Mouse (Mus musculus) CH12.LX (cell line): ENCODE results near the gene Ralgps2. TPM values are rescaled to one million over a fixed set of nuclear protein-coding genes. Genes with fewer than 3 reads are reported as not detected.

Experiments used
- DNase-seq: peaks from one replicate; pipeline ENCODE4 v3.0.0-alpha.2; 2013; ENCODE audit errors: extremely low read depth
- H3K27ac ChIP-seq: 2 replicates; pipeline ENCODE4 v1.5.1; 2012; ENCODE audit warnings: low read depth, mild to moderate bottlenecking, control low read depth, moderate library complexity; ENCODE audit not compliant: insufficient read depth
- H3K27me3 ChIP-seq: replicated peaks from 2 replicates; pipeline ENCODE3; 2012; ENCODE audit warnings: inconsistent platforms
- H3K36me3 ChIP-seq, 2 experiments: replicated peaks in 1 of 2; 2 replicates each; pipeline versions ENCODE3 to v1.6.1; 2012; ENCODE audit warnings: inconsistent platforms in 1 of 2, low read length in 1 of 2, mild to moderate bottlenecking in 1 of 2, mixed read lengths in 1 of 2, moderate library complexity in 1 of 2; ENCODE audit not compliant: control insufficient read depth in 1 of 2, insufficient read depth in 1 of 2
- H3K4me1 ChIP-seq, 2 experiments: 2 replicates each; pipeline ENCODE4 v1.6.1; 2012; ENCODE audit warnings: inconsistent platforms in 1 of 2, moderate library complexity in 1 of 2; ENCODE audit not compliant: insufficient read depth in 2 of 2, control insufficient read depth in 1 of 2
- H3K4me2 ChIP-seq: 2 replicates; pipeline ENCODE4 v1.6.1; 2012; ENCODE audit warnings: low read depth, mild to moderate bottlenecking, control low read depth; ENCODE audit not compliant: poor library complexity, insufficient read depth, severe bottlenecking
- H3K4me3 ChIP-seq, 3 experiments: fragments of 150-350 bp in 1 of 3; sonication (generic) in 1 of 3; replicated peaks in 1 of 3; 2 replicates each; pipeline versions ENCODE3 to v1.5.1; 2011 to 2012; ENCODE audit warnings: low read depth in 2 of 3, low read length in 2 of 3, mild to moderate bottlenecking in 2 of 3, moderate library complexity in 2 of 3, control low read depth in 1 of 3, improper control_type of control experiment in 1 of 3, inconsistent platforms in 1 of 3, mixed read lengths in 1 of 3; ENCODE audit not compliant: poor library complexity in 1 of 3
- H3K79me2 ChIP-seq: replicated peaks from 2 replicates; pipeline ENCODE4 v1.6.1; 2012; ENCODE audit warnings: mild to moderate bottlenecking, moderate library complexity; ENCODE audit not compliant: control insufficient read depth, poor library complexity, insufficient read depth, severe bottlenecking; ENCODE audit errors: extremely low read depth
- H3K9ac ChIP-seq: 2 replicates; pipeline ENCODE4 v1.6.1; 2012; ENCODE audit warnings: low read depth, mild to moderate bottlenecking, control low read depth, moderate library complexity; ENCODE audit not compliant: insufficient read depth
- H3K9me3 ChIP-seq: replicated peaks from 2 replicates; pipeline ENCODE3; 2012; ENCODE audit warnings: low read length, inconsistent platforms, mixed read lengths
- CTCF ChIP-seq, 2 experiments: IDR thresholded peaks in 1 of 2; conservative IDR thresholded peaks in 1 of 2; 2 replicates each; pipeline ENCODE4 v1.5.1; 2011 to 2012; ENCODE audit warnings: low read depth in 2 of 2, low read length in 2 of 2, improper control_type of control experiment in 1 of 2, inconsistent platforms in 1 of 2, mild to moderate bottlenecking in 1 of 2, moderate library complexity in 1 of 2
- EP300 ChIP-seq: IDR thresholded peaks from 2 replicates; pipeline ENCODE4 v1.6.1; 2011; ENCODE audit warnings: low read length, improper control_type of control experiment
- ETS1 ChIP-seq: conservative IDR thresholded peaks from 2 replicates; pipeline ENCODE4 v1.6.1; 2012; ENCODE audit warnings: low read depth, mild to moderate bottlenecking, inconsistent platforms, low read length, improper control_type of control experiment, moderate library complexity
- IRF4 ChIP-seq: IDR thresholded peaks from 2 replicates; pipeline ENCODE4 v1.6.1; 2014; ENCODE audit warnings: low read depth, mild to moderate bottlenecking, inconsistent platforms, low read length, improper control_type of control experiment
- JUND ChIP-seq: conservative IDR thresholded peaks from 2 replicates; pipeline ENCODE4 v1.6.1; 2011; ENCODE audit warnings: low read depth, low read length, improper control_type of control experiment
- MAFK ChIP-seq: IDR thresholded peaks from 2 replicates; pipeline ENCODE4 v1.6.1; 2011; ENCODE audit warnings: low read length, improper control_type of control experiment; ENCODE audit not compliant: insufficient replicate concordance
- MAX ChIP-seq: IDR thresholded peaks from 2 replicates; pipeline ENCODE4 v1.6.1; 2011; ENCODE audit warnings: low read length, improper control_type of control experiment
- MAZ ChIP-seq: IDR thresholded peaks from 2 replicates; pipeline ENCODE4 v1.6.1; 2012; ENCODE audit warnings: low read depth, mild to moderate bottlenecking, inconsistent platforms, low read length, improper control_type of control experiment, moderate library complexity
- NRF1 ChIP-seq: IDR thresholded peaks from 2 replicates; pipeline ENCODE4 v1.6.1; 2014; ENCODE audit warnings: low read depth, mild to moderate bottlenecking, inconsistent platforms, low read length, improper control_type of control experiment, moderate library complexity
- POLR2AphosphoS2 ChIP-seq: IDR thresholded peaks from 2 replicates; pipeline ENCODE4 v1.6.1; 2011; ENCODE audit warnings: low read depth, low read length, improper control_type of control experiment
- RCOR1 ChIP-seq: conservative IDR thresholded peaks from 2 replicates; pipeline ENCODE4 v1.6.1; 2012; ENCODE audit warnings: low read depth, mild to moderate bottlenecking, inconsistent platforms, low read length, improper control_type of control experiment
- SMC3 ChIP-seq: IDR thresholded peaks from 2 replicates; pipeline ENCODE4 v1.6.1; 2011; ENCODE audit warnings: low read depth, low read length, improper control_type of control experiment
- UBTF ChIP-seq: IDR thresholded peaks from 2 replicates; pipeline ENCODE4 v1.6.1; 2012; ENCODE audit warnings: low read depth, mild to moderate bottlenecking, inconsistent platforms, low read length, improper control_type of control experiment, moderate library complexity
- USF1 ChIP-seq: IDR thresholded peaks from 2 replicates; pipeline ENCODE4 v1.6.1; 2014; ENCODE audit warnings: low read depth, mild to moderate bottlenecking, inconsistent platforms, low read length, improper control_type of control experiment
- ZC3H11A ChIP-seq: IDR thresholded peaks from 2 replicates; pipeline ENCODE4 v1.6.1; 2012; ENCODE audit warnings: low read depth, mild to moderate bottlenecking, inconsistent platforms, low read length, improper control_type of control experiment
- ZKSCAN1 ChIP-seq: IDR thresholded peaks from 2 replicates; pipeline ENCODE4 v1.6.1; 2012; ENCODE audit warnings: low read depth, inconsistent platforms, low read length, improper control_type of control experiment, borderline replicate concordance
- dilution Hi-C: fragments of 300-500 bp; cut with MboI; formaldehyde crosslinking; loops from 2 replicates; pipeline ENCODE4 v1.14.3; 2020; ENCODE audit warnings: low sequenced_read_pairs; ENCODE audit not compliant: extremely low pct_unique_long_range_greater_than_20kb, extremely low pct_ligation_motif_present
- in situ Hi-C: fragments of 300-500 bp; cut with MboI; formaldehyde crosslinking; loops from 3 replicates; pipeline ENCODE4 v1.14.3; 2019; ENCODE audit warnings: low sequenced_read_pairs, low pct_ligation_motif_present, low pct_unique_long_range_greater_than_20kb, mixed read lengths
- polyA plus RNA-seq: library from polyadenylated mRNA; unstranded; fragments of >175 nt; gene quantifications from 2 replicates; pipeline ENCODE4 v1.2.1, GENCODE M21; 2012; ENCODE audit warnings: low read depth; ENCODE audit not compliant: insufficient read length
- total RNA-seq, 2 experiments: library from RNA; depleted of rRNA; stranded (reverse); fragments of 300-350 nt in 1 of 2; fragments of >200 nt in 1 of 2; gene quantifications; 2 replicates each; pipeline ENCODE4 v1.2.3; 2012 to 2014

Ralgps2 gene
- total and polyA plus RNA-seq, 3 experiments = 65.1 to 149 (median 133) TPM

- Histone ChIP-seq H3K79me2 (peaks cover 94% of the 10 kb centered on the region), H3K9me3 (no peaks in the 10 kb centered on the region), H3K27ac (peak overlapping the region; percentile 78), H3K9ac (peak overlapping the region; percentile 44), H3K4me3 (no peak overlapping the region), H3K27me3 (no peaks in the 10 kb centered on the region), H3K4me2 (peak overlapping the region; percentile 35), H3K36me3 (peaks cover 0 to 10% of the 10 kb centered on the region in 2 experiments), H3K4me1 (peaks cover 21 to 77% of the 10 kb centered on the region in 2 experiments)
- TF ChIP-seq ETS1 (no peak), MAFK (no peak), RCOR1 (no peak), IRF4 (no peak), JUND (no peak), ZKSCAN1 (no peak), POLR2AphosphoS2 (no peak), ZC3H11A (no peak), UBTF (no peak), MAX (no peak), NRF1 (no peak), USF1 (no peak), MAZ (no peak)
- DNase-seq = no peak
- in situ Hi-C loops (loop anchor here (5.0 kb wide), 2 partner anchors 65 to 115 kb away; no protein-coding TSS in a partner anchor), dilution Hi-C loops (no loop called here)
These were observed 7.2 kb downstream of the Ralgps2 start for GRCm38 (mm10) chr1:156932036-156932774.

GRCm38 (mm10) chr1:156931106-156931870 is 8.1 kb downstream of the Ralgps2 start:
- H3K9me3 ChIP-seq = no peaks in the 10 kb centered on the region
- H3K27ac ChIP-seq = peak overlapping the region; percentile 78
- no peak for DNase-seq
- TF ChIP-seq MAFK = no peak
- no peak; the same call in 1 of the 2 replicates for TF ChIP-seq EP300
- peak; percentile 31 for TF ChIP-seq SMC3
- peak in 1 of 2 experiments; percentile 24; a peak in 1 of 4 replicates for TF ChIP-seq CTCF (conservative IDR thresholded peaks at IDR 0.05 in 1 of 2, IDR thresholded peaks at IDR 0.05 in 1 of 2; ENCODE audit: low read depth in 2 of 2, low read length in 2 of 2)
- H3K9ac ChIP-seq = peak overlapping the region; percentile 44
- H3K4me2 ChIP-seq = peak overlapping the region; percentile 35
- peaks cover 21 to 84% of the 10 kb centered on the region in 2 experiments for H3K4me1 ChIP-seq
- peaks cover 97% of the 10 kb centered on the region for H3K79me2 ChIP-seq
- H3K4me3 ChIP-seq = peak overlapping the region in 1 of 3 experiments; percentile 27
- dilution Hi-C loops = no loop called here
- H3K27me3 ChIP-seq = no peaks in the 10 kb centered on the region
- H3K36me3 ChIP-seq = peaks cover 0 to 15% of the 10 kb centered on the region in 2 experiments
- in situ Hi-C loops = loop anchor here (5.0 kb wide), 2 partner anchors 66 to 116 kb away; no protein-coding TSS in a partner anchor
